Mouse (Mus musculus) heart, adult 2 months (tissue): Measurements from ENCODE around the gene Ppm1n.

ENCODE experiments used
- EP300 ChIP-seq: fragments of 200-500 bp; IDR thresholded peaks from 2 replicates; pipeline ENCODE4 v1.6.1; 2011; ENCODE audit warnings: low read depth, low read length, control low read depth; ENCODE audit not compliant: insufficient read depth
- POLR2A ChIP-seq: fragments of 200-500 bp; IDR thresholded peaks from 2 replicates; pipeline ENCODE4 v1.6.1; 2011; ENCODE audit warnings: mild to moderate bottlenecking, low read depth, low read length, control low read depth; ENCODE audit not compliant: insufficient read depth

- no peak for TF ChIP-seq EP300
- no peak for TF ChIP-seq POLR2A
These were observed 3.6 kb downstream of the Ppm1n start for GRCm38 (mm10) chr7:19276253-19276652.
